Mouse (Mus musculus) urinary bladder, postnatal 25 days (tissue): Measurements from ENCODE around the gene Slc3a2.
A peak's percentile ranks its signal among the peaks of the same experiment; 100 is the strongest.

ENCODE experiments used
- DNase-seq: peaks from one replicate; pipeline ENCODE4 v3.0.0; 2022; ENCODE audit warnings: low spot score

Slc3a2 gene

DNA sequence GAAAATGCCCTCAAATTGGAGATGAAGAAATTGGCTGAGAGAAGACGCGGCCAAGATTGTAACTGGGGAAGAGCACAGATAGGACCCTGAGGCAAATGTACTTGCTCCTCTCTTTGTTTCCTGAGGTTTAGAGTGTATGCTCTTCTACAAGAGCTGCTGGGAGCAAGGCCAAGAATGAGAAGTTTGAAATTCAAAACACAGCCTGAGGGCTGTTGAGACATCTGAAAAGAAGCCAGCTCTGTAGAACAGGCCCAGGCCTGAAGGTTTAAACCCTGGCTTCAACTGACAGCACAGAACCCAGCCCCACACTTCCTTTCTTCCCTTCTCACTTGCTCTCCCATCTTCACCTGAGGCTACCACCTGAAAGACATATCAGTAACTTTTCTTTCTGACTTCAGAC, 13.1 kb downstream of the Slc3a2 start:
- DNase-seq = no peak

DNA sequence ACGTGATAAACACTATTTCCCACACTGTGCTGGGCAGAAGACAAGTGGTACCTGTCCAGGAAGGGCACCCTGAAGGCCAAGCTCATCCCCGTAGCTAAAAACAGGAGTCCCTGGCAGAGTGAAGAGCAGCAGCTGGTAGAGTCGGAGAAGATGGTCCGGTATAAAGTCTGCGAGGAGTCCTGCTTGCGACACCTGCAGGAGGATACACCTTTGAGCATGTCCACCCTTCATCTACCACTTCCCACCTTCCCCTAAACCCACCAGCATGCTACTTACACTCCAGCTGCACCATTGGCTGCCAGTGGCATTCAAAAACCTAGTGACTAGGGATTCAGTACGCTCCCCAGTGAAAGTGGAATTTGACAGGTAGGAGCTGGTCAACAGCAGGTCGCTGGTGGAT, 14.2 kb downstream of the Slc3a2 start:
- no peak for DNase-seq

DNA sequence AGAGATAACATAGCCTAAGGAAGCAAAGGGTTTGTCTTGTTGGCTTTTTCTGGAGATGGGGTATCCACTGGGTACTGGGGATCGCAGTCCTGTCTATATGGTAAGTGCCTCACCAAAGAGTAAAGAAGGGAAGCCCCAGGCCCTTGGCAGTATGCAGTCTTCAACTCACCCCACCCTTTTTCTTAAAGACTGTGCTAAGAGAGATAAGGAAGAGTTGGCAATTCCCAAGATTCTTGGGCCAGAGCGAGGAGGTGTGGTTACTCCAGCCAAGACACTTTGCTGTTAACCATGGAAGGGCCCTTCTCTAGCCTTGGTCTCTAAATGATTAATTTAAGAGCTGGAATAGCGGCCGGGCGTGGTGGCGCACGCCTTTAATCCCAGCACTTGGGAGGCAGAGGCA, 16.2 kb downstream of the Slc3a2 start:
- no peak for DNase-seq

DNA sequence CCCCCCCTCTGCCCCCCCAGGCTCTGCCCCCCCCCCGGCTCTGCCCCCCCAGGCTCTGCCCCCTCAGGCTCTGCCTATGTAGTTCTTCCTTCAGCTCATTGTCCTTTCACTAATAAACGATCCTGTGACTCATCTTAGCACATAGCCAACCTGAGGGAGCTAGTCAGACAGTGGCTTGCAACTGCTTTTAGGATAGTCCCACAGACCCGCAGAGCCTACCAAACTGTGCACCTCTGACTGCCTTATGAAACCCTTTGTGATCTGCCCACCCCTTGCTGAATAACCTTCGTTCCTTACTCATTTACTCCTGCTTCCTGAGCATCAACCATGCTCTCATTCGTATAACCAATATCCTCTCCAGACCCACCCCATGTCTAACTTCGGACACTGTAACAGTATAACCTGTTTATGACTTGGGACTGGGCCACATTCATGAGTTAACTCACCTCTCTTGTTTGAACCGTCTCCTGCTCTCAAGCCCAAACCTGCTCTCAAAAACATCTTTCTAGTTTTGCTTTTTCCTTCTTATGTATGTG, 17.0 kb downstream of the Slc3a2 start:
- DNase-seq = no peak

DNA sequence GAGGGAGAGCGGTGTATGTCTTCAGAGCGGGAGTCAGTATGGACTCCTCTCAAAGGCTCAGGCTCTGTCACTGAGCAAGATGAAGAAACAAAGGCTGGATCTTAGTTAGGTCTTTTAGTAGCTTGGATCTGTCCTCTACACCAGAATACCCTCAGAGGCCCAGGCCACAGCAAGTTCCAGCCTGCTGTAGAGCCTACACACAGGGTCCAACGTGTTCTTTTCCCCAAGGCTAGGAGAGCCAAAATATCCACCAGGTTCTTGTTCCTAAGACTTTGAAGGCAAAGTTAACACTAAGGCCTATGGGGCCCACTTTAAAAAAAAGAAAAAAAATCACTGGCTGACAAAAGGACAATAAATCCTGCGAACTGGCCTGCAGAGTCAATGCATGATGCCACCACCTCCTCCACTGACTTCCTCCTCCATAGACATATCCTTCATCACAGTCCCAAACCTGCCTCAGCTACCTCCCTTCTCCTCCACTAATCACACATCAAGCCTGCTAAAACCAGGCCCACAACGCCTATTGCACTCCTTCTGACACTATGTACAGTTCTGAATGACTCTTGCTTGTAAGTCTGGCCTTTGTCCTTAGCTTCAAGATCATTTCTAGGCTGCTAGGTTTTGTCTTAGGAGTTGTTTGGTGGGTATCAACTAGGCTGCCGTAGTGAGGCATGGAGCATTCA, 18.0 kb downstream of the Slc3a2 start:
- DNase-seq = no peak

DNA sequence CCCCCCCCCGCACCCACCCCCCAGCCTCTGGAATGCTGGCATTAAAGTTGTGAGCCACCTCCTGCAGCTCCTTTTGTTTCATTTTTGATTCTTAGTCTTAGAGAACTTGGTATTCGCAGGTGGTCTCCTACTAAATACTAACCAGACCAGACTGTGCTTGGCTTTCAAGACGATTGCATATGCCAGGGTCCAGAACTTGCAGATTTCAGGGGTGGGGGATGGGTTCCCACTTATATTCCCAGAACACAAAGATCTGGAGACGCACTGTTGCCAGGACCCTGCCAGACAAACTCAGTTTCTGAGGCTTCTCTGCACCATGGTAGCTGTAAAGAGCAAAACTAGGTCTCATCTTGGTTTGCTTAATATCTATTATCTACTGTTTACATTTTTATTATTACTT, 19.6 kb downstream of the Slc3a2 start:
- no peak for DNase-seq

DNA sequence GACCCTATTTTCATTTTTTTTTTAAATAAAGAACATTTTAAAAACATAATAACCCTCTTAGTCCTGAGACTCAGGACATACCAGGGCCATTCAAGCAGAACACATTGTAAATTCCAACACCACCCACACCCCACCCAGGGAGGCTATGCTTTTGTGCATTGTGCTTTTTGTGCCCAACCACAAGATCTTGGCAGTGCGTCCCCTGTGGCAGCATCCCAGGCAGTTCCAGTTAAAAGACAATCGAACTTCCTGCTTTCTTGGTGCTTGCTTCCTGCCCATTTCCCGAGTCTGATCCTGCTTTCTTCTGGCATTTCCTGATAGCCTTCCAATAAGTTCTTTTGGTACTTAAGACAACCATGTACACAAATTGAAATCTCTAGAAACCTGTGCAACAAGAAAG, 20.7 kb downstream of the Slc3a2 start:
- no peak for DNase-seq

DNA sequence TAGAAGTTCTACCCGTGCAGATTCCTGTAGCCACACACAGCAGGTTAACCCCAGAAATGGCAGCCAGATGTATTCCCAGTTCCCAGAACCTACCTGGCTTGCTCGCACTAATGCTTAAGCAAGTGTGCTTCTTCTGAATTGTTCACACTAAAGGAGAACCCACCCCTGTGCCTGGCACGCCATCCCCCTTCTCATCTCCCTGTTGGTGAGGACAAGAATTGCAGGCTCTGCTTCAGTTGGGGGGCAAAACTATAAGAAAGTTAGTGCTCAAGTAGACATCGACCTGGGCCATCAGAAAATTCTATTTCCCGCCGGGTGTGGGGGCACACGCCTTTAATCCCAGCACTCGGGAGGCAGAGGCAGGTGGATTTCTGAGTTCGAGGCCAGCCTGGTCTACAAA, 23.5 kb downstream of the Slc3a2 start:
- no peak for DNase-seq

DNA sequence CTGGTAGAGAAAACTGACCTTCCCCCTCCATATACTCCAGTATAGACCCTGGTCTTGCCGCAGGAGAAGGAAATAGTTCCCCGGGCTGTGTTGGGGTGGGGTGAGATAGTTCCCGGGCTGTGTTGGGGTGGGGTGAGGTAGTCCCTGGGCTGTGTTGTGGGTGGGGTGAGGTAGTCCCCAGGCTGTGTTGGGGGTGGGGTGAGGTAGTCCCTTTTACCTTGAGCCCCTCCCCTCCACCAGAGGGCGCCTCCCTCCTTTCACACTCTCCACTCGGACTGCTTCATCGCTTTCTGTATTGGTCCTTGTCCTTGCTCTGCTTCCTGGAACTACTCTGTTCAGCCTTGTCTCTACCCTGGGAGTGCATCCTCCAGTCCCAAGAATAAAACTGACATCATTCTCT, 27.8 kb downstream of the Slc3a2 start:
- no peak for DNase-seq

DNA sequence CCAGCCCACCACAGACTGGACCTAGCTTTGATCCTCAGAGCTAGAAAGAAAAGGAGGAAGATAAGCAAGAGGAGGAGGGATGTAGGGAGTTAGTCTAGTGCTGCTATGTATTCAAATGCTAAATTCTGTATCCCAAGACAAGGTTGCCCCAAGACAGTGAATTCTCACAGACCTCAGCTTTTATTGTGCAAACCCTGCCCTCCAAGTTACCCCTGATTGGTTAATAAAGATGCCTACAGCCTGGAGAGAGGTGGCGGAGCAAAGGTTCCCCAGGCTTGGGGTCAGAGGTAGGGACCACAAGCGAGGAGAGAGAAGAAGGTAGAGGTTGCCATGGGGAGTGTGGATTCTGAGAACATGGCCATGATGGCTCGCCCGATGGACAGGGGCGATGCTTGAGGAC, 30.4 kb downstream of the Slc3a2 start:
- DNase-seq = no peak

DNA sequence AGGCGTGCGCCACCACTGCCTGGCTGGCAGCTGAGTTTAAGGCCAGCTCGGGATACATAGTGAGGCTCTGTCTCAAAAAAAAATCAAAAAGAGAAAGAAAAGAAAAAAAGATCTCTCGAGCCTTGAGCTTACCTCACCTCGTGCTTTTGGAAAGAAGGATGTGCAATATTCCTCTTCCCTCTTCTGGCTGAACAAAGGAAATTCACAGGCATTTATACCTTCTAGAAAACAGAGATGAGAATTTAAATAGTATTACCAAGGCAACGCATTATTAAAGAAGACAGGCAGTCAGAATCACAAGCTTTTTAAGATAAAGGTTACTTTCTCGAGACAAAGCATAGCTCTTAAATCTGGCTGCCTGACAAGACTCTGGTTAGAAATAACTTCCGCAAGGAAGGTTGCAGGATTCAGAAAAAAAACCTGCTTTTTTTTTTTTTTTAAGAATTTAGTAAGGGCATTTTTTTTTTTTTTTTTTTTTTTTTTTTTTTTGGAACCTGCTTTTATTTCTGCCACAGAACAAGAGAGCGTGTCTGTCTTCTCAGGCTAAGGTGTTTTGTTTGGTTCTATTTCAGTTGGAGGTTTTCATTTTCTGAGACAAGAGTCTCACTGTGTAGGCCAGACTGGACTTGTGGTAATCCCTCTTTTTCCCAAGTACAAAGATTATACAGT, 31.2 kb downstream of the Slc3a2 start:
- DNase-seq = no peak

DNA sequence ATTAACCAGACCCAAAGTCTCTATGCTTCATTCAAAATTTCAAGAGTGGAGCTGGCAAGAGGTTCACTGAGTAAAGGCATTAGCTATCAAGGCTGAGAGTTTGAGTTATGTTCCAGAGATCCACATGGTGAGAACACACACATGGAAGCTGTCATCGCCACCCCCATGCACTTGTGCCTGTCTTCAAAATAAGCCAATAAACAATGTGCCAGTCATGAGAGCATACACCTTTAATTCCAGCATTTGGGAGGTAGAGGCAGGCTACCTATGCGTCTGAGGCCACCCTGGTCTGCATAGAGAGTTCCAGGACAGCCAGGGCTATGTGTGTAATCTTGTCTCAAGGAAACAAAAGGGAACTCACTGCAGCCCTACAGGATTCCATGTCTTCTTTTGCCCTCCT, 39.5 kb downstream of the Slc3a2 start:
- no peak for DNase-seq

DNA sequence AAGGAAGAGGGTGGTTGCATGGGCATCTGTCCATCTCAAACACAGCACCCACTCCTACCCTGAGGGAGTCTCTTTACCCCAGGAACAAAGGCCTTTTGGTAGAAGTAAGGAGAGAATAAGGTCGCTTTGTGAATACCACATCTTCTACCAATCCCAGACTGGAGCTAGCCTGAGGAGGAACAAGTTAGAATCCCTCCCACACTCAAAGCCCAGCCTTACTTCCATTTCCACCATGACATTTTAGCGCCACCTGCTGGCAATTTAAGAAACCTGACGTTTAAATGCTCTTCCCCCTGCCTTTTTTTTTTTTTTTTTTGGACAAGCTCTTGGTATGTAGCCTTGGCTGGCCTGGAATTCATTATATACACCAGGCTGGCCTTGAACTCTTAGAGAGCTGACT, 40.2 kb downstream of the Slc3a2 start:
- peak; percentile 73 for DNase-seq

DNA sequence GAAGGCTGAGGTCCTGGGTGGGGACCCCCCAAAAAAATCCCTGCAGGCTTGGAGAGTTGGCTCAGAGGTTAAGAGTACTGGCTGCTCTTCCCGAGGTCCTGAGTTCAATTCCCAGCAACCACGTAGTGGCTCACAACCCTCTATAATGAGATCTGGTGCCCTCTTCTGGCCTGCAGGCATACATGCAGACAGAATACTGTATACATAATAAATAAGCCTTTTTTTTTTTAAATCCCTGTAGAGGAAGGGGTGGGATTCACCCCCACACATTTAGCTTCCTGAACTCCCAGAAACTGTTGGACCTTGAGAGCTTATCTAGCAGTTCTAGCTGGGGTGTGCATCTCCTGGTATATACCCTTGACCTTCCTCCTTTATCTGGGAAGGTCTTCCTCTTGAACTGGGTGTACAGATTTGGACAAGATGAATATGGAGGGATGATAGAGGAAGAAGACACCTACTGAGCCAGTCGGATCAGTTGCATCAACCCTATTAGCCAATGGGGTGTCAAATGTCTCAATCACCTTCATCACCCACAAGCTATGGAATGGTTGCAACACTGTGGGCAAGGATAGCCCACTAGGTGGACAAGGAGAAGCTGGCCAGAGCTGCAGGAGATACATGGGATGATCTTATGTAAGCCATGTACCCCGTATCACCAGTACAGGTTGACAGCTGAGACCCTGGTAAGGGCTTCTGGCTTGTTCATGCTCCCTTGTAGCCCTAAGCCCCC, 41.4 kb downstream of the Slc3a2 start:
- DNase-seq = no peak

DNA sequence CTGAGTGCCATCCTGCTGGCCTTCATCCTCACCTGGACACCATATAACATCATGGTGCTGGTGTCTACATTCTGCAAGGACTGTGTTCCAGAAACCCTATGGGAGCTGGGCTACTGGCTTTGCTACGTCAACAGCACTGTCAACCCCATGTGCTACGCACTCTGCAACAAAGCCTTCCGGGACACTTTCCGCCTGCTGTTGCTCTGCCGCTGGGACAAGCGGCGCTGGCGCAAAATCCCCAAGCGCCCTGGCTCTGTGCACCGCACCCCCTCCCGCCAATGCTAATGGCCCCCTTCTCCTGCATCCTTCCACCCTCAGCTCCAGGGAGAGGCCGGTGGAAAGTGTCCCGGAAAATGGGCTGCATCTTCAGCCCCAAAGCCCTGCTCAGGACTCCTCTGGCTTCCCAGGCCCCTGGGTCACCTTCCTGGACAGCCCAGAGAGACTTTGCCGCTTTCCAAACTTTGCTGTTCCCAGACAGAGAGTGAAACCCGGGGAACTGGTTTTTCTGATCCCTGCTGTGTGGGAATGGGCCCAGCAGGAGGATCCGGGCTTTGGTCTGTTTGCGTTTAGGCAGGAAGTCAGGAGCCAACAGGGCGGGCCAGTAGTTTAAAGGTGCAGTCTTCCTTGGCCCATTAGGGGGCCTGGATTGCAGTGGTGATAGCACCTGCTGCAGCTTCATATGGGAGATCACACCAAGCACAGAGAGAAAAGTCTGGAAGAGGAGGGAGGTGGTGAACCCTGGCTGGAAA, 44.0 kb downstream of the Slc3a2 start:
- DNase-seq = no peak

DNA sequence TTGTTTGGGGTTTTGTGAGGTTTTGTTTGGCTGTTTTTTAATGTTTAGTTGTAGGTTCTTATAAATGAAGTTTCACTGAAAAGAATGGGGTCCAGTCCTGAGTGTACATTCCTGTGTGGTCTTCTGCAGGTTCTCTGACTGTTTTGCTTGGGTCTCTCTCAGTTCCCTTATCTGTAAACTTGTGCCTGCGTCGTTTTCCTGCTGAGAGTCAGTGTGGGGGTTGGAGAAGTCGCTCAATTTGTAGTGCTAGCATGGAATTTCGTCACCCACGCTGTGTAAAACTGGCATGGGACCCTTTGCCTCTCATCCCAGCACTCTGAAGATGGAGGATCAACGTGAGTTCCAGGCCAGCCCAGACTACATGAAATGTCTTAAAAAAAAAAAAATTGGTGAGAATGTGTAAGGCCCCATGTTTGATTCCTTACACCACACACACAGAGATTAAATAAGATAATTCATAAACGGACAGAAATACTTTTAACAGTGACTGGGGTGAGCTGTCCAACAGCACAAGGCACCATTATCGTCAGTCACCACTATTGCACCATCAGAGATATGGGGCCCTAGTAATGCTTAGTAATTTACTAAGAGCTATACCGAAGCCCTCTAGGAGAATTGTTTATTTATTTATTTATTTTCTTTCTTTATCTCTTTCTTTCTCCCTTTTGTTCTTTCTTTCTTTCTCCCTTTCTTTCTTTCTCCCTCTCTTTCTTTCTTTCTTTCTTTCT, 49.7 kb downstream of the Slc3a2 start:
- no peak for DNase-seq

DNA sequence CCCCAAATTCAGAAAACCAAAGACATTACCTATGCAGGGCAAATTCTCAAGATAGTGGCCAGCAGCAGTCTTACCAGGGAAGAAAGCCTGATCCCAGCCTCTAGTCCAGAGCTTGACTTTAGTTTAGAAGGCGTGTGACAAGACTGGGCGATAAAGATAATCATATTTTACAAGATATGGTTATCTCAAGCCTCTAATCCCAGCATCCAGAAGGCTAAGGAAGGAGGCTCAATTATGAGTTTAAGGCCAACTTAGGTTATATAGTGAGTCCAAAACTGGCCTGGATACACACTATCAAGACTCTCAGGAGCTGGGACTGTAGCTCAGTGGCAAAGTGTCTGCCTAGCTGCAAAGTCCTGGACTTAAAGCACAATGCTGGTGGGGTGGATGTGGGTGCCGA, 50.3 kb downstream of the Slc3a2 start:
- no peak for DNase-seq

DNA sequence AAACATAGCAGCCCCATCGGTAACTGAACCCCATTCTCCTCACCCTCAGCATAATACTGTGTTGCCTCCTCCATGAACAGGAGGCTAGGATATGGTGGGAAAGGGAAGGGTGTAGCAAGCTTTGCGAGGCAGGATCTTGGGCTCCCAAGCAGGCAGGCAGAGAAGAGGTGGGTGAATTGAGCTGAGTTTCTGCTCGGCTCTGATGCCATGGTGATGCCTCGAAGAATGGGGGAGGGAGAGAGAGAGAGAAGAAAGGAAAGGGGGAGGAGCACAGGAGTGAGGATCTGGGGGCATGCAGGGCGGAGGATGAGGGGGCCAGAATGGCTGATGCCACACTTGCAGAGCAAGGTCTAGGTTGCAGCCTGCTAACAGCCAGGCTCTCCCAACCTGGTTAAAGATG, 57.4 kb downstream of the Slc3a2 start:
- DNase-seq = no peak

DNA sequence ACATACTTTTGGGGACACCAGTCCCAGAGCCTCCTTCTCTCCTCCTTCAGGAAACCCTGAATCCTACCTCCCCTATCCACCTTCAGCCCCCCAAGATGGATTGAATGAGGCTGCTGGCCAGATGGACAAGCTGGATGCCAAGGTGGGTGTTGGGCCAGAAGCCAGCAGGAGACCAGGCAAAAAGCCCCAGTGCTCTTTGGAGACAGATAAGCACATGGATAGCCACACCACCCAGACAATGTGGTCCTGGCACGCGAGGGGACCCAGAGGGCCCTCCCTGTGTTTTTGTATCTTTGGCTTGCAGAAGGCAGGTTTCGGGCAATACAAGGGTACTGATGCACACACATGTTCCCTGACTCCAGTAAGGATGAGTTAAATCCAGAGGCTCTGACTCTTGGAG, 58.3 kb downstream of the Slc3a2 start:
- no peak for DNase-seq

DNA sequence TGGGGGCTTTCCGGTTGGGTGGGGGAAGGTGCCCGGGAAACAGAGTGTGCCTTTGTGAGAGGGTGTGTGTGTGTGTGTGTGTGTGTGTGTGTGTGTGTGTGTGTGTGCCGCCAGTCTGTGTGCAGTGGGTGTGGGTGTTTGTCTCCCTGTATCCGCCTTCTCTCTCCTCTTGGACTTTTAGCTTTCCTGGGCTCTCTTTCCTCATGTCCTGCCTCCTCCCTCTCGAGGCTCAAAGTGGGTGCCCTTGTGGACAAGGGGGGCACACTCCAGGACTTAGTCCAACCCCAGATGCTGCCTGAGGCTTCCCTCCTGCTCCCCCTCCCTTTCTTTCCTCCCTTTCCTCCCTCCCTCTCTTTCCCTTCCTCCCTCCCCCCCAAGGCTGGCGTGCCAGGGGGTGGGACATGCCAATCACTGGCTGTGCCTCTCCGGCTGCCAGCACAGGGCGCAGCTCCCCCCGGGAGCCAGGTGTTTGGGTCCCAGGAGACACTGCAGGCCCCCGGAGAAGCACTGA, 59.2 kb downstream of the Slc3a2 start:
- DNase-seq = no peak

DNA sequence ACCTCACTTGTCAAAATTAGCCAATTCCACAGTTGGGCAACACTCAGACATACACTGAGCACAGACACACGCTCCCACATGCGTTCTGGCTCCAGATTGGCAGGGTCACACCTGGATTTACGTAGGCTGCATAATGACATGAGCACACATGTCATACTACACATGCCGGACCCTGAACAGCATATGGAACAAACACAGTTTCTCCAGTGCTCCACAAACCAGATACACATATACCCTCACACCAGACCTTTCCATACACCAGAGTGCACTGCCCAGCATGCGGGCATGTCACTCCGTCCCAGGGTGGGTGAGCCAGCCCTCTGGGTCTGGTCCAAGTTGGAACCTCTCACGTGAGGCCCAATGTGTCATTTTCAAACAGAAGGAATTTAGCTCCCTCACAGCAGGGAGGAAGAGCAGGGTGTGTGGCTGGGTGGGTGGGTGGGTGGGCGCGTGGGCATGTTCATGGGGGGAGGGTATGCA, 59.8 kb downstream of the Slc3a2 start, which contains the start of gene Chrm1:
Chrm1 (plus strand) TSS at position 430 of the 480 bp plus-strand sequence.
- DNase-seq = no peak
